Mouse (Mus musculus) activated CD4-positive, CD25-positive, alpha-beta regulatory T cell, adult 4 months (primary cell): ENCODE measurements around the gene Agpat3. TPM values are rescaled to one million over a fixed set of nuclear protein-coding genes. Genes with fewer than 3 reads are reported as not detected.

ENCODE experiments used
- ATAC-seq: one replicate; pipeline ENCODE4 v1.8.0; 2017
- polyA plus RNA-seq, 2 experiments: library from polyadenylated mRNA; unstranded; fragments of 100-300 nt; shearing (Covaris generic); gene quantifications; one replicate each; pipeline ENCODE4 v1.2.1; 2017

Agpat3 gene
- polyA plus RNA-seq, 2 experiments from 2014 or later: 88.9 to 102 TPM

DNA sequence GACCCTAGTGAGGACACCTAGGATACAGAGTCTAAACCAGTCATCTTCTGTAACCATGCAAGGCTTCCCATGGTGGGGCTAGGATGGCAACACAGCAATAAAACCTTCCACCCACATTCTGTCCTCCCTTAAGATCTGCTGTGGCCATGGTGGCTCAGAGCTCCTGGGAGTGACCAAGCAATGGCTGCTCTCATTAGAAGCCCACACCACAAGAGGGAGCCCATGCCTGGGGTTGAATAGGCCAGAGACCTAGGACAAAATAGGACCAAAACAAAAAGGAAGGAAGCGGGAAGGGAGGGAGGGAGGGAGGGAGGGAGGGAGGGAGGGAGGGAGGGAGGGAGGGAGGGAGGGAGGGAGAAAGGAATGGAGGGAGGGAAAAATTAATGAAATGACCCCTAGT is 29.5 kb downstream of the Agpat3 start:
- ATAC-seq: no peak

DNA sequence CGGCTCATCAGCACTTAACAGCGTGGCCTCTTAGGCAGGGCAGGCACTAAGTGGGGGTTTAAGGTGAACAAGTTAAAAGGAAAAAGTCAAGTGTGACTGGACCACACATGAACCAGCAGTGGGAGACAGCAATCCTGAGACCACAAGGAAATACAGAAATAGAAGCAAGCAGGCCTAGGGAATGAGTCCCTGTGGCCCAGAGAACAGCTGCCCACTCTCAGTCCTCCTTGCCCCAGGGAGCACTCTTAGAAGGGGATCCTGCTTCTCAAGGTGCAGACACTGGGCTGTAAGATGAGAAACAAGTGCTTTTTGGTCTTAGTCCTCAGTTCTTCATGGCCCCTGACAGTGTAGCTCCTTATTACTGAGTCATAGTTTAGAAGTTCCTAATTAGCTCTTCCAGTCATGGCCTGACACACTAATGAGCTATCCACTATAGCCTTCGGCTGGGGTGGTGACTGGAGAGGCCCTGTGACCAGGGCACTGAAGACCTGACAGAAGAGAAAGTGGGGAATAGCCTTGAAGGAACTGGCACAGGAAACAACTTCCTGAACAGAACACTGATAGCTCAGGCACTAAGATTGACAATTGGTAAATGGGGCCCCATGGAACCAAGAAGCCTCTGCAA is 31.0 kb downstream of the Agpat3 start:
- ATAC-seq: no peak

DNA sequence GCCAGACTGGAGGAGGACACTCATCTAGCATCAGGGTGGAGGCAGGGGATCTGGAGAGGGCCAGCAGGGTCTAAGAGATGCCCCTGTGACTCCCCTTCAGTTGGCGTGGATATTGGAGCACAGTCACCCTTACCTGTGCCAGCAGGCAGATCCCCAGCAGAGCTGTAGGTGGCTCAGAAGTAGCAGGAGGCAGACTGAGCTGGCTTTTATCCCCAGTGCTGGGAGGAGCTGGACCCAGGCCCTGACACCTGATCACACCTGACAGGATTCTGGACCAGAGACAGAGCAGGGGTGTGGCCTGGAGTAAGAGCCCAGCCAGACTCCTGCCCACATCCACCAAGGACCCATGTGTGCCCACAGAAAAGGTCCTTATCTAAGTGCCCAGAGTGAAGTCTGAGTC is 31.8 kb downstream of the Agpat3 start:
- ATAC-seq: no peak

DNA sequence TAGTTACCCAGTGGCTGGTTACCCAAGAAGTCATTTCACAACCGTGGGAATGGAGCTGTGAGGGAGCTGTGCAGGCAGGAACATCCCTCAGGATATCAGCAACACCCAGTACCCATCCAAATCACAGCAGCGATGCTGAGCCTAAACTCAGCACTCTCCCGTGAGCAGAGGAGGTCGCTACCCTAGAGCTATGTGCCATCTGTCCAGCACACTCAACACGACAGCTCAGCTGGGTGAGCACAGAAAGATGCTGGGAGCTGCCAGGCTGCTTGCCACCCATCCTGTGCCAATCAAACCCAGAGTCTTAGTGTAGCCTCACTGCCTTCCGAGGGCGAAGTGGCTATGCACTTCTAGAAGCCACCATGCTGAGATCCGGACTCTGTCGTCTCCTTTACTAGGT is 32.3 kb downstream of the Agpat3 start:
- no peak for ATAC-seq

DNA sequence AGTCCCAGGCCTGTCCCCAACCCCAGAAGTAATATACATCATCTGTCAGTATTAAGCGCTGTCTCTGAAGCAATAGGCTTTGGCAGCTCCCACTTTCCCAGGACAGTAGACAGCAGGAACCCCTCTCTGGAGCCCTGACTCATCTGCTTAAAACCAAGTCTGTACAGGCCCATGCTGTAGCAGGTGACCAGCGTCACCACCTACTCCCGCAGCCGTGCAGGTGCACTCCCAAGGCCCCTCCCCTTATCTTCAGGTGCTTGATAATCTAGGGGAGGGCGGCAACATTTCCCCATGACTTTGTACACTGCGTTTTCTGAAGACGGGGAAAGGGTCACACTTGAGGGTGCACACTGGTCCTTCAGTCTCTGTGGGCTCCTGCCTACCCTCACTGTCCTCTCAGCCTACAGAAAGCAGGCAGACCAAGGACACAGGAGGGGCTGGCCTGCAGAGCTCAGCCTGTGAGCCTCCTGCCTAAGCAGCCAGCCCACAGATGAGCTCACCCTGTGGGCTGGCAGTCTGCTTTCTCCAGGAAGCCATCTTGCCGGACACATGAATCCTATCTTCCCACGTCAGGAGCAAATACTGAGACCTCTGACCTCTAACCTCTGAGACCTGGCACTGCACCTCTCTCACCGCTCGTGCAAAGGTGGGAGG is 34.9 kb downstream of the Agpat3 start:
- no peak for ATAC-seq

DNA sequence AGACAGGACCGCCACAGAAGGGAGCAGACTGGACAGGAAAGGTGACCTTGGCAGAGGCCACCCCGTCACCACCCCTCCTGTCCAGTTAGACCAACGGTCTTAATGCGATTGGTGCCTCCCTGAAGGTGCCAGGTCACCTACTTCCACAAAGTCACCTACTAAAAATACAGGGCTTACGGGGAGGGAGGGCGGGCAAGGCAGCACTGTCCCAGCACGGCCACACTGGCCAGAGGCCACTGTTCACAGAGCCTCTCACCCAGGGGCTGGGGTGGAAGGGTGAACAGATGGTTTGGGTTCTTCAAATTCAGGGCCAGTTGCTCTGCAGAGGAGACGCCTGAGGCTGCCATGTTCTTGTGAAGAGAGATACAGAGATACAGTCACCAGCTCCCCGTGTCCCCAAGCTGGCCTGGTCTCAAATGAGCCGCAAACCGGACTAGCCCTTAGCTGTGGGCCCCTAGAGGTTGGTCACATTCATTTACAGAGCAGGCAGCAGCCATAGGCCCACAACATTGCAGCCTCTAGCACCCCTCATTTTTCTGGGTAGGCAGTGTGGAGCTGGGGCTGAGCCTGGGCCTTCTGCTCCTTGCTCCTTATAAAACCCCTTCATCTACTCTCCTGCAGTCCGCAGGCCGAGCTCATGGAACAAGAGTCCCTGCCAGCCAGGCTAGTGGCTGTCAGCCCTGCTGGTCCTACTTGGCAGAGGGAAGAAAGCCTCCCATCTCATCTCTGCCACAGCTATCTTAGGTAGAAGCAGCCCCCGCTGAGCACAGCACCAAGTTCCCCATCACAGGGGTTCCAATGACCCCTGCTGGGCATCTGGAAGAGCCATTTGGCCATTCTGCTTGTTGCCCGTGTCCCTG is 35.8 kb downstream of the Agpat3 start:
- no peak for ATAC-seq

DNA sequence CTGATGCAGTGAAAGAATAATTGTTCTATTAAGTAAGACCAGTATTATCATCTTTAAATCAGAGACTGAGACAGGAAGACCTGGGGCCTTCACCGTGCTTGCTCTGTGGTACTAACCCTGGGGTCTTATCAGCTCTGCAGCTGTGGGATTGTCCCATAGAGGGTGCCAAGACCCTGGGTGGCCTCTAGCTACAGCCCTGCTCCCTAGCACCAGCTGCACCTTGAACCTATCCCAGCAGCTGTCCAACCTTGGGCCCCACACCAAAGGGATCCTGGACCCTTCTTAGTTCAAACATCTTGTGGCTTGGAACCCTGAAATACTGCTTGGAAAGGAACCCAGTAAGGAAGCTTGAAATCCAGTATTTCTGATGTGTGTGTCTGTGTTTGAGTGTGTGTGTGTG is 37.1 kb downstream of the Agpat3 start:
- ATAC-seq: no peak

DNA sequence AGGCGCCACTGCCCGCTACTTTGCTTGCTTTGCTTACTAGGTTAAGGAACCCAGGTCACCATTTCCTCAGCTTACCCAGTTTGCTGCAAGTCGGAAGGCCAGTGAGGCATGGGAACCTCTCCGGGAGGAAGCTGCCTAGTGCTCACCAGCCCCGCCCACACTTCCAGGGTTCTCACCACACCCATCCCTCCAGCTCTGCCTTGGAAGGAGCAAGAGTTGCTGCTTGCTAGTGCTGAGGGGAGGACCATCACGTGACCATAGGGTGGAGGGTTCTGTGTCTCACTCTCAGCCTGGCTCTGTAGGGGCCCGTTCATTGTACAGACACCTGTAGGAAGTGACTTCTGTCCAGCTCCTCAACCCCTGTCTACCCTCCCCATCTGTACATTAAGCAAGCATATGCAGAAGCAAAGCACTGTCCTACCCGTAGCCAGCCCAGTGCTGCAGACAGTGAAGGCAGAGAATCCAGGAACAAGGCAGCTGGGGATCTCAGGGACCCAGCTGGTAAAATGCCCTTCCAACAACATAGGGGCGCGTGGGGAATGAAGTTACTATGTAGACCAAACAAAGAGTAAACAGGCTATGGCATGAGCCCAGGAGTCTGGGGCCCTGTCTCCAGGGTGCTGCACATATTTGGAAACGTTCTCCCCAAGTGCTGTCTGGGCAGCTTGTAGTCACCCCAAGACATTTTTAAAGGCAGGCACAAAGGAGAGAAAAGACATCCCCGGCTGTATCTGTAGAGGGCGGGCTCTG is 40.2 kb downstream of the Agpat3 start:
- ATAC-seq: no peak

DNA sequence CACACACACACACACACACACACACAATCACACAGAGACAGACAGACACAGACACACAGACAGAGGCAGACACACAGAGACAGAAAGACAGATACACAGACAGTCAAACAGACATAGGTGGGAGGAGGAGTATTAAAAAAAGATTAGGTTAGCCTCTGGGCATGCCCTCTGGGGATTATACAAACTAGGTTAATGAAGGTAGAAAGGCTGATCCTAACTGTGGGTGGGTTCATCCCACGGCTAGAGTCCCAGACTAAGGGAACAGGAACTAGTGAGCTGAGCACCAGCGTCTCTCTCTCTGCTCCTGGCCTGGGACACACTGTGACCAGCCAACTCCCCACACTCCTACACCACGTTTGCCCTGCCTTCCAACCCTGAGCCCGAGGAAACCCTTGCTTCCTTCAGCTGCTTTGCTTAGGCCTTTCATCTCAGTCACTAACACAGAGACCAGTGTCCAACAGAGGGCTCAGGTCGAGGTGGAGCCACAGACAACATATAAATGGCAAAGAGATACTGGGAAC is 41.5 kb downstream of the Agpat3 start:
- no peak for ATAC-seq

DNA sequence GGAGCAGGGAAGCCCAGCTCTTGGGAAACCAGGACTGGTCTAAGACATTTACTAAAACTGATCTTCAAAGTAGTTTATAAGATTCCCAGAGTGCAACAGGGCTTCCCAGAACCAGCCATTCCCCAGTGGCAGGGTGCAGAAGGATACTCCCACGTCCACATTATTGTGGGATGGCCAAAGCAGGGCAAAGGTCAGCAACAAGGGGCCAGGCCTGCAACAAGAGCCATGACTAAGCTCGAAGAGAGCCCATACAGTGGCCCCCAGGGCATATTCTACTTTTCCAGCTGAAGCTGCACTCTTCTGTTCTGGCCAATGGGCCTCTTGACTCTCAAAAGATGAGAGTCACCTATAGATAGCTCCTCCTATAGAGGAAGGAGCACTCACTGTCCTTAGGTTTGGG is 43.7 kb downstream of the Agpat3 start:
- no peak for ATAC-seq

DNA sequence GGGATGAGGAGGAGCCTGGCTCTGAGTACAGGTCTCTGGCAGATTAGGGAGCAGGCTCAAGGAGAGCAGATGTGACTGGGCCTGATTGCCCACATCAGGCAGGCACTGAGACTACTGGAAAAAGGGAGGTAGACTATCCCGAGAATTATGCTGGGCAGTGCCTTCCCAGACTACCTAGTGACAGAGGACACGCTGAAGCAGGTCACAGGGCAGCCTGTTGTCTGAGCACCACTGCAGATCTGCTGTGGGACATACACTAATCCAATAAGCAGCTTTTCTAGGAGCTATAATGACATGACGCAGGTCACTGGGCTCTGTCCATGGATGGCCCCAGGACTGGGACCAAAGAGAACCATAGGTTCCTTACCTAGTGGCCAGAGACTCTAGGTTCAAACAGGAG is 44.9 kb downstream of the Agpat3 start:
- no peak for ATAC-seq

DNA sequence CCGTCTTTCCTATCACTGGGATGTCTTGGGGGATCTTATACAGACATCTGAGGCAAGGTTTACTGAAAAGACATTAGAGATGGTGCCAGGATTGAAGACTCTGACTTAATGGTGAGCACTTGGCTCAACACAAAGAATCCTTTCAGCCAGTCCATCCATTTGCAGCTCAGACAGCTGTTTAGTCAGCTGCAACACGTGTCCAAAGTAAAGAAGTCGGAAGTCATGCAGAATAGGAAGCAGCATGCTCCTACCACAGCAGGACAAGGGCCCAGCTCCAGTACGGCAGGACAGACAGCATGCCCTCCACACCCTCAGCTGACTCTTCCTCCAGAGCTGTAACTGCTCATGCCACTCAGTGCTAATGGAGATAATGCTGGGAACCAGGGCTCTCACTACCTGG is 46.3 kb downstream of the Agpat3 start:
- ATAC-seq: no peak

DNA sequence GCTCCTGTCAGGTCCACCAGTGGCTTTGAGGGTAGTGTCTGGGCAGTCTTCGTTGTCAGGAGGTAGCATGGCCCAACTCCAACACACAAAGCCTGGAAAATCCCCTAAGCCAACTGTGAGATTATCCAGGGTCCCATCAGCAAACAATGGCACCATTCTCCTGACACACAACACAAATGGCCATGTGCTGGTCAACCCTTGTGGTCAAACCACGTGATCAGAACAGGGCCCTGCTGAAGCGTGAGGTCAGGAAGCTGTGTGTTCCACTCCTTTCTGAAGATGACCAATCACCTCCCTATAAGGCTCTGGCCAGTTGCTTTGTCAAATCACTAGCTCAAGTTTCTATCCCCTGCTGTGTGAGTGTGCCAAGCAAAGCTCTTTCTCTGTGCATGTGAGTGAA is 47.3 kb downstream of the Agpat3 start:
- no peak for ATAC-seq

DNA sequence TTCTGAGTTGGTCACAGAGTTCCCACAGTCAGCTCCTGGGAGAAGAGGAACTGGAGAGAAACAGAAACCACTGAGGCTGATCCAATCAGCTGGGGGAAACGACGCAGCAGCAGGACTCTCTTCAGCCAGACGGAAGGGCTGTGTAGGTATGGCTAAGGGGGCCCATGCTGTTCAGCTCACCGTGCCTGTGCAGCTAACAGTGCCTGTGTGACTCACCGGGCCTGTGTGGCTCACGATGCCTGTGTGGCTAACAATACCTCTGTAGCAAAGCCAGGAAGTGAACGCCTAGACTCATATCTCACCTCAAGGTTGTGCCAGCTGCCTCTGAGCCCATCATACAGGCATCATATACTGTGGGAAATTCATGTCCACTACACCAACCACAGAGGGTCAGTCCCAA is 48.6 kb downstream of the Agpat3 start:
- ATAC-seq: peak; percentile 87

DNA sequence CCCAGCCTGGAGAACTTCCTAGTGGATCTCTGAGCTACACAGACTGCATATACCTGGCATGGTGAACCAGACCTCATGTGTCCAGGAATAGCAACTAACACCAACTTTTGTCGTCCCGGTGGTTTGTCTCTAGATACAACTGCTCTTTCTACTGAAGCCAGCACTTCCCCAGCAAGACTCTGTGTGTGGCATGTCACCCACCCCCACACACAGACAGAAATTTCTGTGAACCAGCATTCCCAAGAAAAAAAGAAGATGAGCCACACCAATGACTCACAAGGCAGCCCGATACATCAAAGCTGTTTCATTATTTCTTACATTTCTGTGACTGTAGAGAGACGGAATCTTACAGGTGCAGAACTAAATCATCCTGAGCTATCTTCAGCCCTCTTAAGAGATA is 52.2 kb downstream of the Agpat3 start:
- no peak for ATAC-seq

DNA sequence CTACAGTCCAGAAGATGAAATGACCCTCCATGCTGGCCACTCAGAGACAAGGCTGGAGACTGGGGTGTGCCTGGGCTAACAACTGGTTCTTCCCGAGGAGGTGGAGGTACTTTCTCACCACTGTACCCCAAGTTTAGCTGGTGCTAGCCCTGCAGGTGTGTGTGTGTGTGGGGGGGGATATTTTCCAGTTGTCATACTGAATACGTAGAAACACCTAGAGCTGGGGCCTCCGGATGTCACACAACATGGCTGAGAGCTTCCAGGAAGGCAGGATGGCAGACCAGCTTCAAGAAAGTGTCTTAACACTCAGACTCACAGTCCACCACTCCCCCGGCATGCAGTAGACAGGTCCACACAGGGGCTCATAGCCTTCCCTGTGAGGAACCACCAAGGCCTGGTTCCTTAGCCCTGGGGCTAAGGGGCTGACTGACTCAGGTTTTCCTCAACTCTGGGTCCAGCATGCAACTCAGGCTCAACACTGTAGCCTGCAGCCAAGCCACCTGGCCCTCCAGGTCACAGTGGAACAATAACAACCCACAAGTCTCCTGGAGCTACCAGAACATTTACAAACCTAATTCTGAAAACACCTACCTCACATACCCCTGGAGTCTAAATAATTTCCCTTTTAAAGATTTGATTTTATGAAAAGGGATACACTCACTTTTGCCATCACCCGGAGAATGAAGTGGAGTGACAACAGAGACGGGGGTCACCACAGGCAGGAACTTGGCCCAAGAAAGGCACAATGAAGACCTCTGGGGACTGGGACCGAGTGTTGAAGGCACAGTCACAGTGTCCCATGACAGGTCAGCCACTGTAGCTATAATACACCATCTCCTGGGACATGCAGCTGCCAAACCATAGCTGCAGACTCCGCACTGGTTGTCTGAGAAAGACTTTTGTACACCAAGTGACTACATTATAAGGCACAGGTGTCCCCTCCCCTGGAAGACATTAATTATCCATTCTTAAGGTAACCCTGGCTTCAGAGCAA is 53.3 kb downstream of the Agpat3 start:
- peak; percentile 54 for ATAC-seq

DNA sequence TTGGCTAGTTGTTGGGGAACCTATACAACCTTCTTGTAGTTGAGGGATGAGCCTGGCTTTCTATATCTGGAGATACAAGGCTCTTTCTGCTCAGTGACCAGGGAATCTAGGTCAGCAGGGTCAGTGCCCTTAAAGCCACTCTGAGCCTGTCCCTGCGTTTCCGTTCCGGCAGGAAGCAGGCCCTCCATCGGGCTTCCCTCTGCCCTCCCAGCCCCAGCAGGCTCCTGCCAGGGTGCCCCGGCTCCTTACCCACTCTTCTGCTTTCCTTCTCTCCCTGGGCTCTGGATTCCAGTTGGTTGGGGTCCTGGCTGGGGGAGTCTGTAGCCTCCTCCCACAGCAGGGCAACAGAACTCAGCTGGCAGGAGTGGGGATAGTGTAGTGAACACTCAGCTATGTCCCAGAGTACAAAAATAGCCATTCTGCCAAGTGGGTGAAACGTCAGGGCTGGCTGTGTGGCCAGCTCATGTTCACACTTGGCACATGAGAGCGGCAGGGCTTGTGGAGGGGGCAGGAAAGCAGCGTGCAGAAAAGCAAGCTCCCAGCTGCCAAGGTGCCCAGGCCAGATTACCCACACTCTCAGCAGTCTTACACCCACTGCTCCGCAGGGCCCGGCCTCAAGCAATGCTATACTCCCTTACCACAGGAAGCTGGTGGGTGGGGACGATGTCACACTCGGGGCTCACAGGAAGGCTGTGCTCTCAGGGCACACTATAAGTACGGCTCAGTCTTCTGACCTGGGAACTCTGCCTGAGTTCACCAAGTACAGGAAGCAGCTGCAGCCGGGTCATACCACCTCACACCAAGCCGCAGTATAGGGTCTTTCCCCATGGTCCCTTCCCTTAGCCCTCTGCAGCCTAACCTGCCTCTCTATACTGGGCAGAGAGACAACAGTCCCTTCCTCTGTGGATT is 54.5 kb downstream of the Agpat3 start:
- peak; percentile 92 for ATAC-seq

DNA sequence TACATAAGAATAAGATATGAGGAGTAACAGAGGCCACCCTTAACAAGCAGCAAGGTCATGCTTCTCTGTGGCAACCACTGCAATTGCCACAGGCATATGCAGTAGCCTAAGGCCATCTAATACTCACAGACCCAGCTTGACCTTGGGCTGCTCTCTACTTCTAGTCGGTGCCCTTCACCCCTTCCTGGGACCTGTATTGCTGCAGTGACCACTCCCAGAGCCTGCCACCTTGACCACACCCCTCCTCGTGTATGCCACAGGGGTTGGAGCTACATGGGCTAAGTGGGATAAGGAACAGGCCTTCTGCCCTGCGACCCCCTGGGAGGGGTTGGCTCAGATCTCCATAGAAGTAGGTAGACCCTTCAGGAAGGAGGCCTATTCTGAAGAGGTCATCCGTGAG is 55.3 kb downstream of the Agpat3 start:
- ATAC-seq: no peak

DNA sequence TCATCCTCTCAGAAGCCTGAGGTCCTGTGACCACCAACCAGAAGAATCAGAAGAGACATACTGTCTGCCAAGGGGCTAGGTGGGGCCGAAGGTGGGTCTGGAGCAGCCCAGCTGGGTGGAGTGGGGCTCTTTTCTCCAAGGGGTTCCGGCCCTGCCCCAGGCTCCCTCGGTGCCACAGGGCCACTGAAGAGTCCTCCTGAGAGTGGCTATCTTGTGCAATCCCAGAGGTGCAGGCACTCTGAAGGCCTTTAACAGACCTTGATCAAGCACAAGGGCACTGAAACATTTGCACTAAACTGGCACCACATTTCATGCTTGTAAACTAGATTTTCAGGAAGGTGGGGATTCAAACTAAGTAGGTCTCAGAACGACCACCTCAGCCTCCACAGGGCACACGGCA is 55.9 kb downstream of the Agpat3 start:
- ATAC-seq: no peak

DNA sequence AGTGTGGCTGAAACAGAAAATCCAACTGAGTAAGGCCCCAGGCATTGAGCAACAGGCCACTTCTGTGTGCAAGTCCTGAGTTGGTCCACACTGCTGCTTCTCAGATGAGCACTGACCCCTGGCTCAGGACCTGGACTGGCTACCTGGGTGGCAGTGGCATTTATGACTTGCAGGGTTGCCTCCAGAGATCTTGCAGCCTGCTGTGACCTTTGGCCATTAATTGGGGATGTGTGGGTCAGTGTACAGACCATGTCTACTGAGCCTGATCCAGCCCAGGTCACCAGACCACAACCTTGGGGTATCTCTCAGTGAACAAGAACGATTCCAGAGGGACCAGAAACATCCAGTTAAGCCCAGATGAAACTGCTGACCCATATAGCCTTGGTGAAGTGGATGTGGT is 58.7 kb downstream of the Agpat3 start:
- ATAC-seq: no peak

DNA sequence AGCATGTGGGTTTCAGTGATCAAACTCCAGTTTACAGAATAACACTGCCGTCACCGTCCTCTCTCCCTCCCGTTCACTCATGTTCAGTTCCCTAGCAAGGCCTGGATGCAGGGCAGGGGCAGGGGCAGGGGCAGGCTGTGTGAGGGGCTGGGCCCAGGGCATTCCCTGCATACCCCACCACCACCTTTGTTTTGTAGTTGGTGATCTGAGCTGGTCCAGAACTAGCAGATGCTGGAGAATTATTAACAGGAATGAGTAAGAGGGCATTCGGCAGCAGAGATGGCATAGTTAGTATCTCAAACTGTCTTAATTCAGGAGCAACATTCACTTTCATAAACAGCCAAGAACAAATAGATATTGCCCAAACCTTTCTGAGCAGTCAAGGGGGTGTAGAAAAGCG is 59.9 kb downstream of the Agpat3 start:
- ATAC-seq: no peak
